Mouse (Mus musculus): ENCODE measurements around the gene Gm49673.
"Not testable (repeated sequence)": the region's sequence is repeated elsewhere in the genome, so short reads cannot be mapped to it uniquely, and the experiment has no call there.

Gm49673 gene

DNA sequence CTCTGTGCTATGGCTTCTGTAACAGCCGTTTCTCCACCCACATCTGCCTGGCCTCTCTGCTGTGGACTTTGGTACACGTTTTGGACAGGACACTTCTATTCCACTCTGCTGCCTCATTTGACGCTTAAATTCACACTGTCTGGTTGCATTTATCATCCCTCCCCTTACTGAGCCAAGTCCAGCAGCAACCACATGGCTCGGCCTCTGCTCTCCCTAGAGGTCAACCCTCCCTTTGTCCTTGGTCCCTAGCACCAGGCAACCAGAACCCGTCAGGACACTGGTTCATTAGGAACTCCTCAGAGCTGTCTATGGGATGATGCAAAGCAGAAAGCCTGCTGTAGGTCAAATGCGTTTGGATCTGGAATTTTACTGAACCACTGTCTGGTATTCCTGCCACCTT lies 16.7 kb downstream of the Gm49673 start:
- not testable (repeated sequence) for DNase-seq (ENCODE audit: low read depth, low spot score)

DNA sequence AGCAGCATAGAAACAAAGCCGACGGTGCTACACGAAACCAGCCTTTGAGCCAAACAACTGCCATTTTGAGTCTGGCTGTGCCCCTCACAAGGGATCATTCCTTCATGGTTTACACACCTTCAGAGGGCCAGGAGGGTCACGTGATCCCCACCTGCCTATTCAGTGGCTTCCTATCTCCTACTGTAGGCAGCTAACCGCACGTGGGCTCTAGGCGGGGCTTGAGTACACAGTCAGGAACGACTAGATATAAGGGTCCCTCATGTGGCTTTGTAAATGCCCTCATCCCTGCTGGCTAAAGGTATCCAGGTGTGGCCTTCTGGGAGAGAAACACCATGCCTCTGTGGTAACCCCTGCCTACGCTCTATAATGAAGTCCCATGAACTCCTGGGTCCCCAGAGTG lies 18.0 kb downstream of the Gm49673 start:
- DNase-seq (ENCODE audit: low read depth, low spot score), result not testable (repeated sequence)

DNA sequence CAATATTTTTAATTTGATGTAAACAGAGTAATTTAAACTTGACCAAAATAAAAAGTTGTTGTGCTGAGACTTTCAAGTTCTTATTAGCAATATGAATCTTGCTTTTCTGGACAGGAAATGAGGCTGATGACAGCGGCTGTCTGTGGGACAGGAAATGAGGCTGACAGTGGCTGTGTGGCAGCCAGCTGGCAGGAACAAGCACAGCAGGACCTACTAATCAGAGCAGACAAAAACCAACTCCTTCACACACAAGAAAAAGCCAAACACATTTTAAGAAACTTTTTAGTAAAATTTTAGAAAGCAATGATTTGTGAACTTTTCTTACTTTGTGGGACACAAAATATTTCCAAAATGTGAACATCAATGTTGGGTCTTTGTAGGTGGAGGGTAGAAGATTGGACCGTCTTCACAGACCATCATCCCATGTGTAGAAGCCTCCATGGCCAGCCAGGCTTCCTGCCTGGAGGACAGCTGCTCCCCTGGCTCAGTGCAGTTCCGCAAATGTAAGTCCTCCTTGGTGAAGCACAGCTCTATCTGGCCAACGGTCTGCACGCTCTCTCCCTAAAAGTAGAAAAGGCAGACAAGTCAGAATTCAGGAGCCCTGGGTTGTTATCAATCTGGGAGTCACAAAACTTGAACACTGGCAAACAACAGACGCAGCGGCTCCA lies 19.1 kb downstream of the Gm49673 start:
- DNase-seq (ENCODE audit: low read depth, low spot score), result not testable (repeated sequence)

DNA sequence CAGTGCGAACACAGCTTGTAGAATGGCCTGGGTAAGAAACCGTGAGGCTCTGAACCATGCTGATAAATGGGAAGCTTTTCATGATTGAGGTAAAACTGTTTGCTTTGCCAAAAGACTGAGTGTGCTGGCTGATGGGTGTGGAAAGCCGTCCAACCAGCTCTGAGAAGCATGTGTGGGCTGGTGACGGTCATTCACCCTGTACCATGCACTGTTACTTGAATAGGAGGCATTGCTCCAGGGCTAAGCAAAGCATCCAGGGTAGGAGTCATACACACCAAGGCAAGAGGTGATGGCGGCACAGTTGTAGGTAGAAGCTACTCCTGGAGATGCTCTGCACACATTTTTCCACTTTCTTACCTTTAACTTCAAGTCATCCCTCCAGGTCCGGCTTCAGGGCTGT lies 23.0 kb downstream of the Gm49673 start:
- DNase-seq (ENCODE audit: low read depth, low spot score), result not testable (repeated sequence)

DNA sequence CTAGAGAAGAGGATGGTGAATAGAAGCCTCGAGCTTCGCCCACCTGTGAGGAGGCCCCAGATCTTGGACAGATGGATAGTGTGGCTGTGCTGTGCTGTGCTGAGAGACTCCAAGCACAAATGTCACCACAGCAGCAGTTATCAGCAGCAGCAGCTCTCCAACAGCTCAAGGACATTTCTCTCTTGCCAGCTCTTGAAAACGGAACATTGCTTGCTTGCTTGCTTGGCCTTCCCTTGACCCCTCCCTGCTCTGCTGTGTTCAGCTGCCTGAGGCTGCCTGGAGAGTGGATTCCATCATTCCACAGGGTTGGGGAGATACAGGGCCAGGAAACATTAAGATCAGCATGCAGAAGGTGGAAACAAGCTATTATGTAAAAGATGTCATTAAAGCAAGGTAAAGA lies 24.6 kb downstream of the Gm49673 start:
- not testable (repeated sequence) for DNase-seq (ENCODE audit: low read depth, low spot score)

DNA sequence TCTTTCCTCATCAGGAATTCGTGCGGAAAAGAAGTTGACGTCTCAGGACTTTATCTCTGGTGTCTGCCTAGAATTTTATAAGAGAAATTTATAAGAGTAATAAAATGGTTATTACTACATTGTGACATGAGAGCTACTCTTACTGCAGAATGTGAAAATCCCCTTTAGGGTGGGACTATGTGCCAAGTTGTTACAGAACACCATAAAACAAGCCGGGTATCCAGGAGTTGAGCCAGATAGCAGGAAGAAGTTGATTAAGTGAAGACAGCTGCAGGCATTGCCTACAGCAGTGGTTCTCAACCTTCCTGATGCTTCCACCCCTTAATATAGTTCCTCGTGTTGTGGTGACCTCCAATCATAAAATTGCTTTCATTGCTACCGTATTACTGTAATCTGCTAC lies 30.7 kb downstream of the Gm49673 start:
- DNase-seq (ENCODE audit: low read depth, low spot score), result not testable (repeated sequence)

DNA sequence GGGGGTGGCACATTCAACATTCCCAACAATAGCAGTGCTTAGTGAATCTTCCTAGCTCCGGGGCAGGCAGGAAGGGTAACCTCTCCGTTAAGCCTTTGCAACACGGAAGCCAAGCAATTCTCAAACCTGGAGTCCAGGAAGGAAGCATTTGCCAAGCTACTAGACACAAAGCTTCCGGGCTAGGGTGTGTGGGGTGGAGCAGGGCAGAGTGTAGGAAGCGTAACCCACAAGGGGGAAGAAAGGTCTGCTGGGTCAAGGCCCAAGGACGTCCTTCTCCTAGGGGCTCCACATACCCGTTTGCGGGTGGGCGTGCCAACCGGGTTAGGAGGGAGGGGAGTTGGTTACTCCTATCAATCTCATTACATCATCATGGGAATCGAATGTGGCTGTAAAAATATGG lies 31.2 kb downstream of the Gm49673 start:
- not testable (repeated sequence) for DNase-seq (ENCODE audit: low read depth, low spot score)

DNA sequence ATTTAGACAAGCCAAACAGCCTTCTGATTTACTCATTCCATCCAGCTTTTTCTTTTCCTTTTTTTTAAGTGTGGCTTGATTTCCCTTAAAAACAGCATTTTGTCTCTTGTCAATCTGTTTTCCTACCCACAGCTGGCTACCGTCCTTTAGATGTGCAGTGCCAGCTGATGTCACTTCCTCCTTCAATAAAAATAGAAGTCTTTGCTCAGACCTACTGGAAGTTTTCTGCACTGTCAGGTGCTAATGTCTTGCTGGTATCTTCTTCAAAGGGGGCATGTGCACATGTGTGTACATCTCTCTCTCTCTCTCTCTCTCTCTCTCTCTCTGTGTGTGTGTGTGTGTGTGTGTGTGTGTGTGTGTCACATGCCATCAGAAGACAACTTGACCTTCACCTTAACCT lies 35.4 kb downstream of the Gm49673 start:
- DNase-seq (ENCODE audit: low read depth, low spot score), result not testable (repeated sequence)

DNA sequence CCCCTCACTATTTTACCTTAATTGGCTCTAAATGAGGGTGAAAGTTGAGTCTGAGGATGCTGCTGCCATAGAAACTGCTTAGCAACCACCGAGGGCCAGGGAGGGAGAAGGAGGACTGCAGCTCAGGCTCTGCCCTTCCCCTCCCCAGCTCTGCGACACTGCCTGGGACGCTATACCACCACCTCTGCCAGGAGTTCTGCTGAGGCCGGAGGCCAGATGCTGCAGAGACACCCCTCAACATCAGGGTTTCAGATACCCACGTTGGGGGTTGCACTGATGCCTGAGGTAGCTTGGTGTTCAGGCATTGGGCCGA lies 46.3 kb downstream of the Gm49673 start:
- DNase-seq (ENCODE audit: low read depth, low spot score), result not testable (repeated sequence)

DNA sequence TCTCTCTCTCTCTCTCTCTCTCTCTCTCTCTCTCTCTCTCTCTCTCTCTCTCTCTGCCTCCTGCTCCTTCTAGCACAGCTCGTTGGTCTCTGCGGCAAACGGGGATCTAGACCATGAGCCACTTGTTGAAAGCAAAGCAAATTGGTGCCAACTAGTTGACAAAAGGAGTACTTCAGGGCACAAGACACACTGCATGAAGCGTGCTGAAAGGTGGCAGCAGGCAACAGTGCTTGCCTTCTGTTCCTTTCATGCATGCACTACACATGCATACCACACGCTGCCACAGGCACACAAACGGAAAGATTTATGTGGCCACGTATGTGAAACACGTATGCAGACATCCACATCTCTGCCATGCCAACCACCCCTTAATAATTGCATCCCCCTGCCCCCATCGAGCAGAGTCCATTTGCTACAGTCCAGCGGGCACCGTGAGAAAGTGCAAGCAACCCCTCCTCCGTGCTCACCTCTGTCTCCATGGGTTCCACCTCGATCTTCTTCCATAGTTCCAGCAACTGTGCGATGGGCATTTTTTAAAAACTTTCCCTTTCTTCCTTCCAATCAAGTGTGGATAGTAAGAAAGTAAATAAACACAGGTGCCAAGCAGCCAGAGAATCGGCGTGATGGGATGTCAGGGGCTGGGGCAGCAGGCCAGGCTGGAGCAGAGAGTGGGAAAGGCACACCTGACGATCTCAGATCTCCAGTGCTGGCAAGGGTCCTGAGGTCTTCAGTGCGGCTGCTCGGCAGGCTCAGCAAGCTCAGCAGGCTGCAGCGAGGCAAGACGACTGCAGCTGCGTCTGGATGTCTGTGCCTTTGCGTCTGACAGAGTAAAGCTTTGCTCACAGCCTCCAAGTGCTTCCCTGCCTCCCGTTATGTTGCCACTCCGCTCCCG lies 46.9 kb downstream of the Gm49673 start:
- not testable (repeated sequence) for DNase-seq (ENCODE audit: low read depth, low spot score)

DNA sequence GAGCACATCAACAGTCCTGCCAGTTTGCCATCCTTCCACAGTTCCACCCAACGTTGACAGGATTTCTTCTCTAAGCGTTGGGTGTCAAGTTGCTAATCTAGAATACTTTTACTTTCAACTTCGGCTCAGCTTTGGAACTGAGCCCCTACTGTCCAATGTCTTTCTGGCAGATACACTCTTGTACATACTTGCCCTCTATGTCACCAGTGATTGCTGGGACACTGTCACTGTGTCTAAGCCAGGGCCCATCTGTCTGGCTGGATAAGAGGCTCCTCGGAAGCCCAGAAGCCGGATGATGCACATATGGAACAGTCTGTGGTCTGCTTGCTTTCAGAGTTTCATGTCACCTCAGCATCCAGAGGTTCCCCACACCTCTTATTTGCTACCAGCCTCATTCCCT lies 51.4 kb downstream of the Gm49673 start:
- not testable (repeated sequence) for DNase-seq (ENCODE audit: low read depth, low spot score)

DNA sequence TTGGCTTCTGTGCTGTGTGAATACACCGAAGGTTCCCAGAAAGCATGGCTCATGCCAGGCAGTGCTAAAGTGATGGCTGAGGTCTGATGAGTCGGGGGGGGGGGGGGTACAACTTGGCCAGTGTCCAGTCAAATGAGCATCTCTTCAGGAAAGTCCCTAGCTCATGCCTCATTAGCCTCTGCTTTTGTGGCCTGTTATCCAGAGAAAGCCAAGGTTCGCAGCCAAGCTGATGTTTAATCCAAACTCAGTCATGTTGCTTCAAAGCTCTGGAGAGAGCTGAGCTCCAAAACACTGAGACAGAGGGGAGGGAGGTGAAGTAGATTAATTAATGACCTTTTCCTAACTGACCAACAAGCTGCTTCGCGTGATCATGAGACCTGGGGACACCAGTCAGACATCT lies 51.9 kb downstream of the Gm49673 start:
- DNase-seq (ENCODE audit: low read depth, low spot score), result not testable (repeated sequence)

DNA sequence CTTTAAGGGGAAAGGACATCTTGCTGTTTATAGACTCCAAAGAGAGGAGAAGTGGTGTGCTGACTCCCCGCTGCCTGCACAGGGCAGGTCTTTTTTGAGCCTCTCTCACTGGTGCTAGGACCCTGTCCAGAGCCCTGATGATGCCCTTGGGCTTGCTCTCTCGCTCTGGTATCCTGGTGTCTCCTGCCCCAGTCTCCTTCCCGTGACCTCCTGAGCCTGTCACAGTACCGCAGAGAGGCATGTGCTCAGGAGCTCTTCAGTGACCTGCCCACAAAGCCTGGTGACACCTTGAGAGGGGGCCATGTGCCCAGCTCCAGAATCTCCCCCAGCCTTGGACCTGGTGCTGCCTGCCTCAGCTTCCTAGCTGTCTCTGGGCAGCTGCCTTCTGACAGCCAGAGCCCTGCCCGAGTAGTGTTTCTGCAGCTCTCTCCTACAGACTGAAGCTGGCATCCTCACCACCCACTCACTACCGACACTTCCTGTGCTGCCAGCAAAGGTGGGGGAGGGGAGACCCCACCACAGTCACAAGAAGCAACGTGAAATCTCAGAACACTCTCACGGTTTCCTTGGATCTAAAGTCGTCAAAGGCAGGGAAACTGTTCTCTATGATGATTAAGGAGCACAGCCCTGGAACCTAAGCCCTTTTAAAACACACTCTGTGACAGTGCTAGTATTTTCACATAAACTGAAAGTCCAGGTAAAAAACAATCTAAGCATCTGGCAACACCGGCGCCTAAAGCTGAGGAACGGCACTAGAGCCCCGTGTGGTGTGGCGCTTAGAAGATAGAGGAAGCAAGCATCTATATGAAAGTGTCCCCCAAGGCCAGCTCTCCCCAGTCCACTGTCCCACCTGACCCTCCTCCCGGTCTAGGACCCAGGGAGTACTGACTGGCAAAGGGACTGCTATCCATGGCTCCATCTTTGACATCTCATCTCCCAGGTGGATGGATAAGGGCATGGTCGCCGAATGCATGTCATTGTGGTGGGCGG lies 54.8 kb downstream of the Gm49673 start:
- DNase-seq (ENCODE audit: low read depth, low spot score), result not testable (repeated sequence)

DNA sequence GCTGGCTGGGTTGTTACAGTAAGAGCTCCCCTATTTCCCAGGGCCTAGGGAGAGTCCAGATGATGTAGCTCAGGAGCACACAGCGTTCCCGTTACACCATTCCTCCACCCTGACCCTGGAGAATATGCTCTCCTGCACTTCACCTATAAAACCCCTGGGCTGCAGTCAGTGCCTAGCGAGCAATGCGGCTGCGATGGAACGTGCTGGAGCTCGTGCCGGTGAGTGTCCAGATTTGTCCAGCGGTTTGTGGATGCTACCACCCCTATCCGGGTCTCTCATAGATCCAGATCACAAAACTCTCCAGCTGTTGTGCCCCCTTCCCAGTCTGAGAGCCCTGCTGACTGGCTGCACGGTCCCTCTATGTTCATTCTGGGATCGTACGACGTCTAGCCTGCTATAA lies 56.3 kb downstream of the Gm49673 start:
- DNase-seq (ENCODE audit: low read depth, low spot score), result not testable (repeated sequence)

DNA sequence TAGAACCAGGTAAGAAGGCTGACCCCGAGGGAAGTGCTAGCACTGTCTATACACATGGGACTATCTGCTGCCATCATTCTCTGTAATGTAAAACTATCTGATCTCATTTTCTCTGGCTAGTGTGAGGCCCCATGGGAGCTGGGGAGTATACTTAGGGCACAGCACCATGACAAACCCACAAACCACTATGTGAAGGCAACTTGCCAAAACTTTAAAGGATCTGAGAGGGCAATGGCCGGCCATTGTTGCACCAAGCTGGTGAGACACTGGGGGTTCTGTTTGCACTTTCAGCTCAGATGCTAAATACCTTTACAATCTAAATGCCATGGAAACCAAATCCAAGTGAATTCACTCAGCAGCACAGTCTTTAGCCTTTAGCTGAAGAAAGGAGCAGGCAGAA lies 77.7 kb downstream of the Gm49673 start:
- DNase-seq (ENCODE audit: low read depth, low spot score), result not testable (repeated sequence)

DNA sequence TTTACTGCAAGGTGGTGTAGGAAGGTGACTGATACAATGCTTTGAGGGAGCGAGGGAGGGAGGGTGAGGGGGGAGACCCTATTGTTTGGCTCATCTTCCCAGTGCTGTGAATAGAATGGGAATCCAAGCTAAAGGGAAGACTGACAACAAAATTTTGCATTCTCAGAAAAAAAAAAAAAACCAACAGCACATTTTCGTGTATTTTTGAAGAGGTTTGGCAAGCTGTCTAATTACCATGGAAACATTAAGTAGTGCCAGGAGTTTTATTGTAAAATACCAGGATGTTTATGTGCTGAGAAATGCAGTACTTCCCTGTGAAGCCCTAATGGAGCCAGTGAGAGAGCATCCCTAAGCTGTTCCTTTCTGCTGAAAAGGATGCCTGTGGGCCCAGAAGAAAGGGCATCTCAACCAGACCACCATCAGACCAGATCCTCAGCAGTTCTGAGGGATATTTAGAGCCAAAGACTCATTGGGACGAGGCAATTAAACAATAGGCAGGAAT lies 90.9 kb downstream of the Gm49673 start:
- not testable (repeated sequence) for DNase-seq (ENCODE audit: low read depth, low spot score)

DNA sequence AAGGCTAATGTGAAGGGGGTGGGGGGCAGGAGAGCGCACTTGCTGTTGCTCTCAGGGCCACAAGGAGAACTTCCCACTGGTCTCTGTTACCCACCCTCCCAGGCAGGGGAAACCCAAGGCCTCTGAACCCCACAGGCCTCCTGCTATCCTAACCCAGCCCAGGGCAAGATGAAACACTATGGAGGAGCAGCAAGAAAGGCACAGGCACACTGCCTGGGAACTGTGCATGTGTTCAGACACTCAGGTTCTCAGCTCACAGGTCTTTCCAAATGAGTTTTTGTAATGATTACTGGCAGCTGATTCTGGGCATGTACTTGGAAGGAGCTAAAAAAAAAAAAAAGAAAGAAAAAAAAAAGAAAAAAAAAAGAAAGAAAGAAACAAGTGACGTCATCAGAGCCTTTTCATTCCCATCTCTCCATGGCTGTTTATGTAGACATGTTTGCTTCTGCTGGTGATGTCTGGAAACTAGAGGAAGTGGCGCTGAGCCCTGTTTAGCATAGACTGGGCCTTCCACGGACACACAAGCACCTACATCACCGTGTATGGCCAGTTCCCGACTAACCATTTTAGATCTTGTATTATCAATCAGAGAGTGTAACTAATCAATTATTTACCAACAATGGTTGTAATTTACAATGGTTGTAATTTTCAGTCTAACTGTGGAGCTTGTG lies 91.5 kb downstream of the Gm49673 start:
- not testable (repeated sequence) for DNase-seq (ENCODE audit: low read depth, low spot score)

DNA sequence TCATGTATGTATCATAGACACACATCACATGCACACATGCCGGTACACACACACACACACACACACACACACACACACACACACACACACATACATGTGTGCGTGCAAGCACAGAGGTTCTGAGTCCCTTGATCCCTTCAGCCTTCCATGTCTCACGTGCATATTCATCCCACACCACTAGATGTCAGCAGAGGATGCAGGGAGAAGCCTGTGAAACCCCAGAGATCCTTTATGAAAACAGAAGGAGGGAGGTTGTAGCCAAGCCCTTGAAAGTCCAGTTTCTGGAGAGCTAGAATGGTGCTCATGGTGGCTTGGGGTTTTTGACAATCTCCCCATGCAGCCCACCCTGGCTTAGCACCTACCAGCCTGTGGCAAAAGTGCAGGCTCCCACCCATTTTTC lies 96.3 kb downstream of the Gm49673 start:
- peak; percentile 46 for DNase-seq (ENCODE audit: low read depth, low spot score)

DNA sequence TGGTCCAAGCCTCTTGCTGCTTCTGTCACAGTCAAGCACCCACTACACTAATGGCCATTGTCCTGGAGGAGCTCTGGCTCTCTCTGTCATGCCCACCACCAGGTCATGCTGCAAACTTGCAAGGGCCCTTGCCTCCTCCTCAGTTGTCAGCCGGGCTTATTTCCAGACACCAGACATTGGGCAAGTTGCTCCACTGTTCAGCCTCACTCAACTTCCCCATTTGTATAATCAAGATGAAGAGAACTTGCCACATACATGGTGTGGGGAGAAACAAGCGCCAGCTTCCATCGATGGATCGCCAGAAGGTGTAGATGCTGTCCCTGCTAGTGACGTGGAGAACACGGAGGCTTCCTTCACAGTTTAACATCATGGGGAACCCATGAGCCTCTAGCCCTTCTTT lies 97.4 kb downstream of the Gm49673 start:
- not testable (repeated sequence) for DNase-seq (ENCODE audit: low read depth, low spot score)

DNA sequence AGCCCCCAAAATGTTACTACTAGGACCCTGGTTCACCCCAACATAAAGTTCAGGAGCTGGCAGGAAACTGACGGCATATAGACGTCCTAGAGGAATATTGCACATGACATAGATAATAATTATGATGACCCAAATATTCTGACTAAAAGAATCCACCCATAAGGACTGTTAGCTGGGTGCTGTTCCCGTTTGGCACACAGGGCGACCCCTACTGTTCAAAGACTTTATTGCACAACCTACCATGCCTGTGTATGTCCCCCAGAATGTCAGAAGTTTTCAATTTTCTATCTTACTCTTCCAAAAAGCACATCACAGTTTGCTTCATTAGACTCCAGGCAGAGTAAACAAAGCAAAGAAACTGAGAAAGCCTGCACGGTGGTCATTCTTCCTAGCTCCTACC lies 101.4 kb downstream of the Gm49673 start:
- DNase-seq (ENCODE audit: low read depth, low spot score), result not testable (repeated sequence)

DNA sequence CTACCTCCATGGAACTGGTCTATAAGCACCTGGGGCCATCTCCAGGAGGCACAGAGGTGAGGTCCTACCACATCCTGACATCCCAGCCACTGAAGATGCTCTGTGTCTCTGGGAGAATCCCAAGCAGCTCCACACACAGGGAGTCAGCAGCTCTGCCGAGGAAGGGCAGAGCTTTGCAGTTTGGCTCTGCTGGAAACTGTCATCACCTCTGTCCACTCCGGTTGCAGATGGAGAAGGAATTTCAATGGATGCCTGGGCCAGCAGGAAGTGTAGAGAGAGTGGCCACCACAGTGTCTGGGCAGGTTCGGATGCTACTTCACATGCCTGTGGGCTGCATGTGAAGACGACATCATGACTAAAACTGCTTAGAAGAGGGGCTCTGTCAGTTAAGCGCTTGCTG lies 106.4 kb downstream of the Gm49673 start:
- DNase-seq (ENCODE audit: low read depth, low spot score), result not testable (repeated sequence)
